Mouse (Mus musculus): Measurements from ENCODE around the gene Themis3.

- TF ChIP-seq MAX (IDR thresholded peaks at IDR 0.05; ENCODE audit: low read depth) = no peak
- no peak for TF ChIP-seq POLR2A (IDR thresholded peaks at IDR 0.05; ENCODE audit: insufficient read length, low read depth)
- no peak for TF ChIP-seq USF1 (IDR thresholded peaks at IDR 0.05; ENCODE audit: low read depth)
- no peak for TF ChIP-seq E2F4 (IDR thresholded peaks at IDR 0.05; ENCODE audit: insufficient read depth)
- TF ChIP-seq TCF12 (IDR thresholded peaks at IDR 0.05; ENCODE audit: insufficient read depth, poor library complexity, severe bottlenecking) = no peak
- no peak for TF ChIP-seq CEBPB (IDR thresholded peaks at IDR 0.05; ENCODE audit: insufficient read depth, poor library complexity, severe bottlenecking)
- TF ChIP-seq REST (IDR thresholded peaks at IDR 0.05; ENCODE audit: insufficient read depth, insufficient read length) = no peak
- TF ChIP-seq TCF3 (IDR thresholded peaks at IDR 0.05; ENCODE audit: insufficient read length, low read depth) = no peak
- TF ChIP-seq POLR2AphosphoS2 (IDR thresholded peaks at IDR 0.05; ENCODE audit: insufficient read length, low read depth) = no peak
These were observed 22.4 kb downstream of the Themis3 start for GRCm38 (mm10) chr17:66571860-66572676.
